Mouse (Mus musculus): ENCODE measurements at regions not wholly inside any gene's neighbourhood (a gene's known extent, or its start where the extent isn't known, plus 50 kb on each side); places are given as distances from the start of the nearest gene placed in this dataset.

GRCm38 (mm10) chr5:46488140-46488942 lies 630.9 kb upstream of the Lcorl start:
- intact Hi-C loops (cut with DNase I): no loop called here
- no peak for DNase-seq (ENCODE audit: low spot score in 2 of 2)

- DNase-seq (ENCODE audit: low spot score in 2 of 2): no peak
- intact Hi-C loops (cut with DNase I): no loop called here
Observed at GRCm38 (mm10) chr5:46486740-46487326, 629.4 kb upstream of the Lcorl start.

- intact Hi-C loops (cut with DNase I): no loop called here
- DNase-seq (ENCODE audit: low spot score in 2 of 2): no peak
Observed at GRCm38 (mm10) chr5:46456356-46456755, 598.9 kb upstream of the Lcorl start.

GRCm38 (mm10) chr5:46448274-46448673 lies 590.9 kb upstream of the Lcorl start:
- intact Hi-C loops (cut with DNase I): loop anchor here (10.0 kb wide), 2 partner anchors 1687 to 1797 kb away; no protein-coding TSS in a partner anchor
- DNase-seq (ENCODE audit: low spot score in 2 of 2): no peak

- intact Hi-C loops (cut with DNase I): loop anchor here (10.0 kb wide), 2 partner anchors 1689 to 1799 kb away; no protein-coding TSS in a partner anchor
- DNase-seq (ENCODE audit: low spot score in 2 of 2): no peak
Observed at GRCm38 (mm10) chr5:46445844-46446243, 588.4 kb upstream of the Lcorl start.

- DNase-seq (ENCODE audit: low spot score in 2 of 2): no peak
- intact Hi-C loops (cut with DNase I): loop anchor here (10.0 kb wide), 2 partner anchors 1690 to 1800 kb away; no protein-coding TSS in a partner anchor
Observed at GRCm38 (mm10) chr5:46445122-46445521, 587.7 kb upstream of the Lcorl start.

GRCm38 (mm10) chr5:46443805-46444340 lies 586.5 kb upstream of the Lcorl start:
- DNase-seq (ENCODE audit: low spot score in 2 of 2): no peak
- intact Hi-C loops (cut with DNase I): loop anchor here (10.0 kb wide), 2 partner anchors 1691 to 1801 kb away; no protein-coding TSS in a partner anchor

GRCm38 (mm10) chr5:46442600-46443248 lies 585.3 kb upstream of the Lcorl start:
- intact Hi-C loops (cut with DNase I): loop anchor here (10.0 kb wide), 2 partner anchors 1692 to 1802 kb away; no protein-coding TSS in a partner anchor
- DNase-seq (ENCODE audit: low spot score in 2 of 2): no peak

- intact Hi-C loops (cut with DNase I): loop anchor here (10.0 kb wide), 2 partner anchors 1693 to 1803 kb away; no protein-coding TSS in a partner anchor
- no peak for DNase-seq (ENCODE audit: low spot score in 2 of 2)
Observed at GRCm38 (mm10) chr5:46441716-46442115, 584.3 kb upstream of the Lcorl start.

GRCm38 (mm10) chr5:46431644-46432367 lies 574.4 kb upstream of the Lcorl start:
- no peak for DNase-seq (ENCODE audit: low spot score in 2 of 2)
- intact Hi-C loops (cut with DNase I): no loop called here

GRCm38 (mm10) chr5:46422738-46423137 lies 565.3 kb upstream of the Lcorl start:
- DNase-seq (ENCODE audit: low spot score in 2 of 2): no peak
- intact Hi-C loops (cut with DNase I): no loop called here

GRCm38 (mm10) chr5:46406969-46407368 lies 549.6 kb upstream of the Lcorl start:
- no peak for DNase-seq (ENCODE audit: low spot score in 2 of 2)
- intact Hi-C loops (cut with DNase I): no loop called here

- no peak for DNase-seq (ENCODE audit: low spot score in 2 of 2)
- intact Hi-C loops (cut with DNase I): no loop called here
Observed at GRCm38 (mm10) chr5:46406404-46406803, 549.0 kb upstream of the Lcorl start.

- intact Hi-C loops (cut with DNase I): no loop called here
- DNase-seq (ENCODE audit: low spot score in 2 of 2): no peak
Observed at GRCm38 (mm10) chr5:46386591-46386990, 529.2 kb upstream of the Lcorl start.

- intact Hi-C loops (cut with DNase I): no loop called here
- no peak for DNase-seq (ENCODE audit: low spot score in 2 of 2)
Observed at GRCm38 (mm10) chr5:46367328-46367727, 509.9 kb upstream of the Lcorl start.

GRCm38 (mm10) chr5:46363661-46364060 lies 506.2 kb upstream of the Lcorl start:
- DNase-seq (ENCODE audit: low spot score in 2 of 2): no peak
- intact Hi-C loops (cut with DNase I): no loop called here

- DNase-seq (ENCODE audit: low spot score in 2 of 2): no peak
- intact Hi-C loops (cut with DNase I): no loop called here
Observed at GRCm38 (mm10) chr5:46361637-46362036, 504.2 kb upstream of the Lcorl start.

GRCm38 (mm10) chr5:46348448-46348847 lies 491.0 kb upstream of the Lcorl start:
- intact Hi-C loops (cut with DNase I): loop anchor here (5.0 to 10.0 kb wide), 3 partner anchors 491 to 816 kb away; partner anchors contain the start of gene Lcorl
- no peak for DNase-seq (ENCODE audit: low spot score in 2 of 2)

- intact Hi-C loops (cut with DNase I): loop anchor here (2.0 to 10.0 kb wide), 5 partner anchors 490 to 873 kb away; partner anchors contain the start of gene Lcorl
- peak; percentile 62 to 83 for DNase-seq (ENCODE audit: low spot score in 2 of 2)
Observed at GRCm38 (mm10) chr5:46347368-46348083, 490.1 kb upstream of the Lcorl start.
